Mouse (Mus musculus) skeletal muscle tissue, adult 2 months (tissue): Measurements from ENCODE around the gene Micu1.

Experiments
- DNase-seq: peaks from one replicate; pipeline ENCODE4 v3.0.0-alpha.2; 2012; ENCODE audit warnings: low read depth, low spot score

Gene Micu1

DNA sequence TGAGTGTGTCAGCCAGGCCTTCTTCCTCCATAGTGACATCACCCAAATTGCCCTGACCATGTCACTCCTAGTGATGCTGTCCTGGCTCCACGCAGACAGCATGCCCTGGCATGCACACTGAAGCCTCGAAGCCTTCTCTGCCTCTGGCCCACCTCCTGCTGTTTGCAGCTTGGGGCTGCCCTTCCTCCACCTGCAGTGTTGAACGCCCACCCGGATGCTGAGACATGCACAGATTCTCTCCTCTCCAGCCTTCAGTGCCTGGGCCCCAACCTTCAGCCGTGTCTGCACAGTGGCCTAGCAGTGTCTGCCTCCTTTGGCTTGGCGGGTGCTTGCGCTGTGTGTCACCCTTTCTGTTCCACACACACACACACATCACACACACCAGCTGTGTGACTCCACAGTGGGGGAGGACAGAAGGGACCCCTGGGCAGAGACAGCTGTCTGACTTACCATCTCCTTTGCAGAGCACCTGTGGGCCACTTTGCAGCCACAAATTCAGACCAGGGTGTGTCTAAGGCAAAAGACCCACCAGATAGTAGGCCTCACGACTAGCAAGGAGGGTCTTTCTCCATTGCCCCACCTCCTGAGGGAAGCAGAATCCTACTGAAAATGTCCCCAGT is 199.8 kb downstream of the Micu1 start:
- no peak for DNase-seq

DNA sequence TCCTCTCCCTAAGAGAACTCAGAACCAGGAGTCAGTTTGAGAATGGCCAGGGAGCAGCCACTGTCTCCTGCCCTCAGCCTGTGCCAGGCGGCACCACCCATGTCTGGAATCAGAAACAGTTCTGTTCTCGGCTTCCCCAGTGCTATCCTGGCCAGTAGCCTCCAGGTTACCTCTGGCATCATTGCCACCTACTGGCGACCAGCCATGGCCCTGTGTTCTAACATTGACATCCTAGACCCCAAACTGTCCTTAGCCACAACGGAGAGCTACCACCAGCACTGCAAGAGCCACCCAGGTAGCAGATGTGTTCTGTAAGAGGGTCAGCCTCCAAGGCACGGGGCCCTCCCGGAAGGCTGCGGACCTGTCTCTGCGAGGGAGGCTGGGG is 200.3 kb downstream of the Micu1 start:
- no peak for DNase-seq

DNA sequence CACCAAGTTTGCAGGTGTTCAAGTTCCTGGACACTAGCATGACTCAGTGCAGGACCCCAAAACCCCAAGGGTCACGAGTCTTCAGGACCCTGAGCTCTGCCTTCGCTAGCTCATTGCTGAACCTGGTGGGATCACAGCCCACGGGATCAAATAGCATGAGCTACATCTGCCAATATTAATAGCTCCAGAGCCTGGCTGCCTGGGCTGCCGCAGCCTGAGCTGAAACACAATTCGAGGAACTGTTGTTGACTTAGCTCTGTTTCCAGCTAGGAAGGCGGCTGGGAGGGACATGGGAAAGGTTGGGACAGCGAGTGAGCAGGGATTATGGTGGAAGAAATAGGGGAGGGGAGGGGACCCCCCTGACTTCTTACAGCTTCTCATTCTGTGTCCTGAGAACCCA is 200.9 kb downstream of the Micu1 start:
- DNase-seq = no peak

DNA sequence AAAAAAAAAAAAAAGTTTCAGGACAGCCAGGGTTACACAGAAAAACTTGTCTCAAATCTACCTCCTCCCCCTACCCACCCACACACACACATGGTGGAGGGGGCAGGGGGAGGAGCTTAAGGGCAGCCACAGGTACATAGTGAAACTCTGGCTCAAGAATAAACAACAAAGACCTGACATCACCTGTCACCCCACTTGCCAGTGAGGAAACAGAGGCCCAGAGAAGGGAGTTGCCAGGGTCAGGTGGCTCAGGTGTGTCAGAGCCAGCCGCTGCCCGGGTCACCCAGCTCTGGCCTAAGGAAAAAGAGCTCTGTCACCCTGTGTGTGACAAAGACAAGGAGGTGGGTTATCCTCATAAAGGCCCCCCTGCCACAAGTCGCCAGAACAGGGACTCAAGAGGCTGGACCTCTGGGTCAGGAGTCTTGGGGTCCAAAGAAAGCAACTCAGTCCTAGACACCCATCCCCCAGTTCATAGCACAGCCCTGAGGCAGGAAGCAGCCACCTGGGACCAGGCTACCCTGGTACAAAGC is 204.9 kb downstream of the Micu1 start:
- no peak for DNase-seq

DNA sequence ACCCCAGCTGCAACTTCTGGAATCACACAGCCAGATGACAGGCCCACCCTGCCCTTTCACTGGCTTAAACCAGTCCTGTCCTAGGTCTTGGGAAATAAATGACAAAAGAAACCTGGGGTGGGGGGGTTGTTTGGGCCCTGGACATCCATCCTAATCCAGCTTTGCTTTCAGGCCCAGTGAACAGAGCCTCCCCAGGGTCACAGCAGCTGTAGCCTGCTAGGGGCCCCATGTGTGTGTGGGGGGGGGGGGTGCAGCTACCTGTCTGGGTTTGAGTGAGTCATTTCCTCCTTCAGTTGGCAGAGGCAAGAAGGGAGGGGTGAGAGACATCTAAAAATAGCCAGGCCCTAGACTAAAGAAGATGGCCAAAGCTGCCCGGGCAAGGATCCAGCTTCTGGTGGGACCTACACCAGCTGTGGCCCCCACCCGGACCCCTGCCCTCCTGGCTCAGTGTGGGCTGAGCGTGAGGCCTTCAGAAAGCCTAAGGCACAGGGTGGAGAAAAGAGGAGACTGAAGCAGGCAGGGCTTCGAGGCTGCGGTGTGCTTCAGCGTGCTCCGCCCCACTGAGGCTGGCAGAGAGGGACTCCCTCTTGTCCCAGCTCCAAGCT is 205.5 kb downstream of the Micu1 start:
- DNase-seq = no peak

DNA sequence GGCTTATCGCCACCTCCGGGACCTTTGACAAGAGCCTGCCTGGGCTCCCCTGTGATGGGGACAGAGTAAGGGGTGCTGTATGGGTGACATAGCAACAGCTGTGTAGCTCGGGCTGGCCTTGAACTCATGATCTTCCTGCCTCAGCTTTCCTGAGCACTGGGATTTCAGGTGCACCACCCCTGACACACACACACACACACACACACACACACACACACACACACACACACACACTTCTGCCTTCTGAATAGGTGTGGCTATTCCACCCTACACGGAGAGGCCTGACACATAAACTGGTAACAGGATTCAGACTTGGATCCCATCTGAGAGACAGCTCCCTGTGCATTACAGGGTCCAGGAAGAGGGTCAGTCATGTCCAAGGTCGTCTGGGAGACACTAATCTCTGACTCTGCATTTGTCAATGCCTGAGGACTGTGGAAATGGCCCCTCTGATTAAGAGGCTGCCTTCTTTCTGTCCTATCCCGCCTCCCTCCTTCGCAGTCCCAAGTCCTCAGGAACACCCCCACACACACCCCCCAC is 206.6 kb downstream of the Micu1 start:
- no peak for DNase-seq

DNA sequence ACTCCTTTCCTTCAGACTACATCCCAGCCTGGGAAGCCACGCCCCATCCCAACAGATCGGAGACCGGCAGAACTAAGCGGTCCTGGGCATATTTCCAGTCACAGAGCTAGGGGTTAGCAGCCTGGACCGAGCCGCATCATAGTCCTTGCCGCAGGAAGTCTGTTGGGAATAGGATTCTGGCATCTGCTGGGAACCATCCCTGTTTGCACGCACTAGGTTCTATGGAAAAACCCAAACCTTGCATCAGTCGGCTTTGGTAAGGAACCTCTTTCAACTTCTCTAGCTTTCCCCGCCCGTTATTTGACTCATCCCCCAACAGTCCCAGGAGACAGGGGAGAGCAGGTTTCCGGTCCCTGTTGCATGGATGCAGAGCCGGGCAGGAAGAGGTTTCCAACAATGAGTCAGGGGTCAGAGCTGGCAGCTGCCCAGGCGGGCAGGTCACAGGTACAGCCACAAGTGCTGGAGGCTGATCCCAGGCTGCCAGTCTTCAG is 207.1 kb downstream of the Micu1 start:
- peak; percentile 62 for DNase-seq

DNA sequence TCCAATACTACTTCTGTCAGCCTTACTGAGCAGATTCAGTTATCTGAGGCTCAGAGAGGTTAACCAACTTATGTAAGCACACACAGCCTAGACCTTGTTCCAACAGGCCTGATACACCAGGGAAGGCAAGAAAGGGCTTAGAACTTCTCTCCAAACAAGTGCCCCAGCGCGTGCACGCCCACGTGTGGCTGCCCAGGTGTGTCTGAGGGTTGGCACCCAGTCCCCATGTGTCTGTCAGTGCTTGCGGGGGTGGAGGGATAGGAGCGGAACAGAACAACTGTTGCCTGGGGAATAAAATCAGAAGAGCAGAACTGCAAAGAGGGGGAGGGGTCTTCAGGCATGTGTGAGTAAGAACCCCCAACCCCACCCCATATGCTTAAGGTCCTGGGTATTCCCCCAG is 208.8 kb downstream of the Micu1 start:
- DNase-seq = no peak

DNA sequence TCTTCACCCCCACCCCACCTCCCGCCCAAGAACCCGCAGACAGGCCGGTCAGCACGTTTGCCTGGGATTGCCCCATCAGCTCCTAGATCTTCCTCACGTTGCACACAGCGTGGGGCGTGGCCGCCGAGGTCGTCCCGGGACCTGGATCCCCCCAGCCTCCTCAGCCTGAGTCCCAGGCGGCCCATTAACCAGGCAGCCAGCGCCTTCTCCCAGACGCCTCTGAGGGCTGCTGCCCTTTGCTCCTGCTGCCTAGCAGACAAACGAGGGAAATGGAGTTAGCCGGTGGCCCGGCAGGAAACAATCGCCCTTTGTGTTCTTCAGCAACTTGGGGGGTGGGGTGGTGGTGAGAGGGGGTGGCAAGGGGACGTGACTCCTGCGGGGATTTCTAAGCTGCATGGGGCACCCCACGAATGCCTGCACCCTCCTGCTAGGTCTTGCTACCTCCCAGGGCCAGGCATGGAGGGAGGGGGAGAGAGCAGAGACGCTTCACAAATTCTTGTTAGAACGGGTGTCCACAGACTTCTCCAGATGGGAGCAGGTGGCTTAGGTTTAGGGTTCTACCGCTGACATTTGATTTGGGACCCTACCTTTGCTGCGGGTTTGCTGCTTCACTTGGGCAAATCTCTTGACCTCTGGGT is 209.4 kb downstream of the Micu1 start:
- no peak for DNase-seq
